ENCODE assay signal across 22 mouse cellular contexts in genomic region chr1:164689311-164689710, GRCm38 (mm10).
DNase-seq lines count a peak whose midpoint lies in the region; ATAC-seq lines count a peak whose summit lies in the region.
"Had no signal": no experiment of that assay in that cellular context is flagged by ENCODE, and none has a peak within 500 bp of the region (broad histone marks: within the 10 kb centered on the region; RNA-seq: fewer than 3 reads in every experiment).

No protein-coding gene starts in this region.

- no peak for DNase-seq in frontal cortex, postnatal 14 days (ENCODE audit: low spot score in 2 of 2)
- DNase-seq in brain, adult 2 months (ENCODE audit: low read depth, low spot score): peak; percentile 91
- DNase-seq in layer of hippocampus, adult 9-11 months: peak; percentile 75
- DNase-seq in left cerebral cortex, postnatal 36 days (ENCODE audit: low spot score in 2 of 2): peak; percentile 38 to 47
- DNase-seq in urinary bladder, postnatal 14 days (ENCODE audit: low spot score): no peak
- DNase-seq in lung, postnatal 10 days: no peak
- no peak for DNase-seq in natural killer cell, adult 2 months (ENCODE audit: low spot score in 2 of 2)
- DNase-seq: adrenal gland, postnatal 10 days; cerebellum, adult 11-12 months; cerebellum, postnatal 14 days; embryo, embryonic 11 days; gastrocnemius, postnatal 14 days; kidney, adult 2 months; kidney, postnatal 10 days; liver; lung, postnatal 14 days; midbrain, embryonic 14.5 days; retina, postnatal 1 day had no signal

- intact Hi-C loops in left cerebral cortex, postnatal 36 days (cut with DNase I): loop anchor here (5.0 to 10.0 kb wide), 2 partner anchors 215 to 428 kb away; no protein-coding TSS in a partner anchor

- peak; percentile 95 for ATAC-seq in frontal cortex, adult (ENCODE audit: low TSS enrichment)
- ATAC-seq: activated CD4-positive, CD25-positive, alpha-beta regulatory T cell, adult 4 months; CD4-positive, CD25-positive, alpha-beta regulatory T cell, adult 4 months; forebrain, embryonic 16.5 days had no signal

Comparison
In these comparisons a context has a peak if more than half of its experiments do, and no peak if none do; other contexts are left out.
1. DNase-seq: peak in brain, adult 2 months (single experiment), layer of hippocampus, adult 9-11 months (single experiment) and left cerebral cortex, postnatal 36 days (2 of 2); none in frontal cortex, postnatal 14 days (0 of 2), urinary bladder, postnatal 14 days (single experiment), lung, postnatal 10 days (single experiment) and natural killer cell, adult 2 months (0 of 2).